Mouse (Mus musculus) retina, postnatal 7 days (tissue): ENCODE data around the gene Slc25a33.
"Not testable (repeated sequence)": the region's sequence is repeated elsewhere in the genome, so short reads cannot be mapped to it uniquely, and the experiment has no call there.

Source experiments
- DNase-seq: peaks from one replicate; pipeline ENCODE4 v3.0.0-alpha.2; 2012; ENCODE audit warnings: low read depth, low spot score

Slc25a33 gene

GRCm38 (mm10) chr4:149758423-149758822 lies 15.7 kb downstream of the Slc25a33 start:
- no peak for DNase-seq

DNA sequence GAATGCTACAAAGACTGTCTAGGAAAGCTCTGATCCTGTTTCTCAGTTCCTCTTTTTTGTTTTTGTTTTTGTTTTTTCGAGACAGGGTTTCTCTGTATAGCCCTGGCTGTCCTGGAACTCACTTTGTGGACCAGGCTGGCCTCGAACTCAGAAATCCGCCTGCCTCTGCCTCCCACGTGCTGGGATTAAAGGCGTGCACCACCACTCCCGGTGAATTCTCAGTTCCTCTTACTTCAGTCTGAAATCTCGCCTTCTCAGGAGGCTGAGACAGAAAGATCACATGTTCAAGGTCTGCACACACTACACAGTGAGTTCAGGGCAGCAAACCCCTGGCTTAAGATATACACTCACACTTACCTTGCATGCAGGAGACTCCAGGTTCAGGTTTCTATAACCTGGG lies 17.5 kb downstream of the Slc25a33 start:
- DNase-seq, result not testable (repeated sequence)

DNA sequence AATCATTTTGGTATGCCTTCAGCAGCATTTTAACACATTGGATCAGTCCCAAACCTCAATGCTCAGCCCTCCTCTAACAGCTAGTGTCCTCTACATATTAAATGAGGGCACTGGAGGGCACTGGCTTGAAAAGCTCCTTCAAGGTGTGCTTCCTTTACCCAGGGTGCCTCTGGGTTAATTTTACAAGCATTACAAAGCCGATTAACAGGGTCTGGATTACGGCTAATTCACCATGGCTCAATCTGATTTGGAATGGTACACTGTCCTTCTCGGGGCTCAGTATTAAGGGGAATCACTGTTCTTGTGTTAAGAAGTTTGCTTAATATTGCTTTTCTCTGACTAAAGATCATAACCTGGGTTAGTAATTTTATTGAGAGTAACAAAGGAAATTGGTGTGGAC lies 21.2 kb downstream of the Slc25a33 start:
- DNase-seq, result peak; percentile 67

GRCm38 (mm10) chr4:149752124-149752799 lies 21.8 kb downstream of the Slc25a33 start:
- peak; percentile 61 for DNase-seq

- DNase-seq, result no peak
These were observed 23.4 kb downstream of the Slc25a33 start for GRCm38 (mm10) chr4:149750671-149751070.

DNA sequence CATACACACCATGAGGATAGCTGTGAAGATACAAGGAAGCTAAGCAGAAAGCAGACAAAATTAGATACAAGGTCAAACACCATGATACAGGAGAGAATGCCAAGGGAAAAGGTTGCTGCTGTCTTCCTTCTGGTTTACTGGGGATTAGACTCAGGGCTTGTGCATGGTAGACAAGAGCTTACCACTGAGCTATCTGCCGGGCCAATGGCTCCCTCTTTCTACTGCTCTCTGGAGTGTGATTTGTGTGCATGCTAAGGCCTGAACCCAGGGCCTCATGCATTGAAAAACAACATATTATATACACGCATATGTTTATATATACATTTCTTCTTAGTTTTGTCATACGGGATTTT lies 24.4 kb downstream of the Slc25a33 start:
- not testable (repeated sequence) for DNase-seq

- DNase-seq, result peak; percentile 57
These were observed 24.9 kb downstream of the Slc25a33 start for GRCm38 (mm10) chr4:149749003-149749662.

DNA sequence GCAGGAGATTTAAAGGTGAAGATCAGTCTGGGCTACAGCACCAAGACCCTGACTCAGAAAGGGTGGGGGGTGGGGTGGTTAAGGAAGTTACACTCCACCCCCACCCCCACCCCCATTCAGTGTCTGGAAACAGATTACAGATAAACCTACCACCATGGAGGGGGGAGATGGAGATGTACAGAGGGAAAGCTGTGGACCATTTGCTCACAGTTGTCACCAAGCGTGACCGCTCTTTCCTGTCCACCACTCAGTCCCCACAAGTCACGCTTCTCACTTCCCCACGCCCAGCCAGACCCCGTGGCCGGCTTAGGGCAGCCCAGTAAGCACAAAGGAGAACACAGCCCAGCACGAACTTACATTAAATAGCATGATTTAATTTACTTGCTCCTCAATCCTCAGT lies 30.0 kb downstream of the Slc25a33 start:
- DNase-seq, result no peak

GRCm38 (mm10) chr4:149742011-149742530 lies 32.0 kb downstream of the Slc25a33 start:
- DNase-seq, result no peak

- no peak for DNase-seq
These were observed 33.8 kb downstream of the Slc25a33 start for GRCm38 (mm10) chr4:149740301-149740700.

DNA sequence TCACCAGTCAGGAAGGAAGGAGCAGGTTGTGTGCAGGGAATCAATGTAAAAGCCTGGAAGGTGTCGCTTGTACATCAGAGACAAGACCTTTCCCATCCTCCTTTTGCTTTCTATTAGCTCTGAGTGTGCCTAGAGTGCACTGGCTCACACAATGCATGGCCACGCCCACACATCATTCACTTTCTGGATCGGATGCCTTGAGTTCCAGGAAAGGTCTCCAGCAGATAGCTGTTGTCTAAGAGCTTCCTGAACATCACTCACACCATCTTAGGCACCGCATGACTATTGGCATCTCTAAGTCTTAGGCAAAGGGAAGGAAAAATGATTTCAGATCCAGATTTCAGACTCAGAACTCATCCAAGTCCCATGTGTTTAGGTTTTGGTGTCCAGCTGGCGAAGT lies 34.6 kb downstream of the Slc25a33 start:
- DNase-seq, result no peak

DNA sequence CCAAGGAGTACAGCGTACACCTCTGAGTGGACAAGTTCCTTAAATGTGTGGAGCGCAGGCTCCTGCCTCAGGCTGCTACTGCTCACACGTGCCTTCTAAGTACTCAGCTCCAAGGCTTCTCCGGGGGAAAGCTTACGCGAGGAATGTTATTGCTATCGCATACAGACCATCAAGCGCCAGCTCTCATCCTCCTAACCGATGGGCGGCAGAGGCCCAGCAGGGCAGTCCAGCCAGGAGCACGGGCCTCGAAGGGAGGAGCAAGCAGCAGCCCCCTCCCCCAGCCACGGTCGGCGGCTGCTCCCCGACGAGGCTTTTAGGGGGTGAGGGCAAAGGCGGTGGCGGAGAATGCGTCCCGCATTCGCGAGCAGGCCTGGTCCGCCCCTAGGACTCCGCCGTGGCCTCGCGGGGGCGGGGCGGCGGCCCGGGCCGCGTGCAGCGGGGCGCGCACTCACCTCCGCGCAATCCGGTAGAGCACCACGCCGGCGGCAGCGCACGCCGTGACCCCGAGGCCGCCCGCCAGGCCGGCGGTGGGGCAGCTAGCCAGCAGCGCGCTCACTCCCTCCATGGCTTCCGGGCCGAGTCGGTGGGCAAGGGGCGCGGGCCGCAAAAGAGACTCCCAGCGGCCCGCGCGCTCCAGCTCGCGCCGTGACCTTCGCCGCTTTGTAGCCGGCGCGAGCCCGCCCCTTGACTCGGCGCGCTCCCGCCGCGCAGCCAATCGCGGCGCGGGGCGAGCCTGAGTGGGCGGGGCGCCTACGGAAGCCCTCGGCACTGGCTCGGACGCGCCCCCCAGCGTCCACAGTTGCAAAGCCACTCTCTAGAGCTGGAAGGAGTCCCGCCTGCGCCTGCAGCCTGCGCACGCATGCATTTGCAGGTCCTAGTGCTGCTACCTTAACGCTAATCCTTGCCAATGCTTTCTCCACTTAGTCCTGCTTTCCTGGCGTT lies 36.4 kb downstream of the Slc25a33 start, which contains the start of gene Tmem201:
TSS of gene Tmem201 (minus strand) at position 662 of the 942 bp plus-strand sequence.
- DNase-seq, result peak; percentile 93

- DNase-seq, result no peak
These were observed 37.5 kb downstream of the Slc25a33 start for GRCm38 (mm10) chr4:149736581-149736980.

- no peak for DNase-seq
These were observed 38.3 kb downstream of the Slc25a33 start for GRCm38 (mm10) chr4:149735624-149736250.

- DNase-seq, result no peak
These were observed 39.2 kb downstream of the Slc25a33 start for GRCm38 (mm10) chr4:149734730-149735475.

DNA sequence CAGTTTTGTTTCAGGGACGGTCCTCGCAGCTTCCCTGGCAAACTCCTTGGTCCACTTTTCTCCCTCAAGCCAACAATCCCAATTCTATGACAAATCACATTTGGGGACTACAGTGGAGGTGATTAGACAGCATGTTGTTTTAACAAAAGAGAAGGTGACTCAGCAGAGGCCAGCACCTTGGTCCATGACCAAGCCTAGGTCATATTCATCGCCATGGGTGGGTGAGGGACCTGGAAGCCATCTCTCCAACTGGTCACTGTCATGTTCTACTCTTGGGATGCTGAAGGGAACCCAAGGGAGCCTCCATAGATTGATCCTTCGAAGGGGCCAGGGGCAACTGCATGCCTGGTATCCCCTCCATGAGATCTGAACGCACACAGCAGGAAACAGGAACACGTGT lies 39.8 kb downstream of the Slc25a33 start:
- DNase-seq, result no peak

DNA sequence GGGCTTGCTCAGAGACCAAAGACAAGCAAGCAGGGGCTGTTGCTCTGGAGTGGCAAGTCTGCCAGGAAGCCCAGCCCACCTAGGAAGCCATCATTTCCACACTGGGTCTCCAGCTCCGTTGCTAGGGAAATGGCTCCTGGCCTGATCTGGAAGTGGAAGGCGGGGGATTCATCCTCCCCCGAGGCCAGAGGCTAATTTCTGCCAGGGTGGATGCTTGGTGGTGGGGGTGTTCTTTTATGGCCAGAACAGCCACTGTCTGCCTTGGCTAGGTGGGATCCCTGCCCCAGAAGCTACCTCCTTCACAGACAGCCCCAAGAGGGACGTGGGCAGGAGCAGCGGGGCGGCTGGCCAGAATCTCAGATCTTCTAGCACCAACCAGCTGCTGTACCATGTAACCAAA lies 40.3 kb downstream of the Slc25a33 start:
- no peak for DNase-seq

DNA sequence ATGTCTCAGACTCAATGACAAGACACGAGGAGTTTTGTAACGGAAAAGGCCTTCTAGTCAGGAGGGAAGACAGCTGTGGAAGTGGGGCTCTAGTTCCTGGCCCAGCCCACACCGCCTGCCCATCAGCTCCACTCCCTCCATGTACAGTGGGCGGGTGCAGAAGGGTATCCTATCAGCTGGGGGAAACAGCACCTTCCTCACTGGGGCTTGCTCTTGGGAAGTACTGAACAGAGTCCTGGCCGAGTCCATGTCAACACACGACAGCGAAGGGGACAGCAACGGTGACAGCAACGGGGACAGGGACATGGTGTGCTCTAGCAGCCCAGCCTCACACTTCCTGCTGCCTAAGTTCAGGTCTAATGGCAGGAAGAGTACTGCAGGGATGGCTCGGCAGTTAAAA lies 41.3 kb downstream of the Slc25a33 start:
- DNase-seq, result no peak

GRCm38 (mm10) chr4:149732313-149732712 lies 41.8 kb downstream of the Slc25a33 start:
- no peak for DNase-seq

- no peak for DNase-seq
These were observed 43.2 kb downstream of the Slc25a33 start for GRCm38 (mm10) chr4:149730827-149731226.

GRCm38 (mm10) chr4:149728810-149729209 lies 45.3 kb downstream of the Slc25a33 start:
- no peak for DNase-seq
